Mouse (Mus musculus) gastrocnemius, postnatal 36 days (tissue): ENCODE measurements around the gene Inpp5a. TPM values are rescaled to one million over a fixed set of nuclear protein-coding genes. Genes with fewer than 3 reads are reported as not detected.

ENCODE experiments used
- DNase-seq, 2 experiments: peaks; one replicate each; pipeline ENCODE4 v3.0.0; 2022
- intact Hi-C: fragments of 180-260 bp; cut with DNase I; formaldehyde crosslinking; loops from one replicate; pipeline ENCODE4 v1.15.1; 2025
- total RNA-seq, 2 experiments: library from RNA; stranded (reverse); gene quantifications; 2 replicates each; pipeline ENCODE4 v1.2.3; 2021

Inpp5a gene
- total RNA-seq, 2 experiments from 2014 or later = 61.3 to 72.5 TPM

- no peak for DNase-seq
Observed at GRCm38 (mm10) chr7:139506677-139507412, 117.9 kb downstream of the Inpp5a start.

GRCm38 (mm10) chr7:139508938-139509337 lies 120.0 kb downstream of the Inpp5a start:
- DNase-seq = no peak
- intact Hi-C loops = no loop called here

More at GRCm38 (mm10) chr7:139506677-139507412, 117.9 kb downstream of the Inpp5a start:
- intact Hi-C loops = no loop called here

- intact Hi-C loops = no loop called here
- DNase-seq = no peak
Observed at GRCm38 (mm10) chr7:139515959-139516660, 127.2 kb downstream of the Inpp5a start.

- intact Hi-C loops = no loop called here
- DNase-seq = no peak
Observed at GRCm38 (mm10) chr7:139516661-139517016, 127.7 kb downstream of the Inpp5a start.

GRCm38 (mm10) chr7:139518352-139518751 lies 129.4 kb downstream of the Inpp5a start:
- intact Hi-C loops = no loop called here
- DNase-seq = no peak

- intact Hi-C loops = no loop called here
- DNase-seq = no peak
Observed at GRCm38 (mm10) chr7:139528309-139529076, 139.6 kb downstream of the Inpp5a start.

- DNase-seq = no peak
- intact Hi-C loops = no loop called here
Observed at GRCm38 (mm10) chr7:139529208-139529607, 140.3 kb downstream of the Inpp5a start.

- no peak for DNase-seq
- intact Hi-C loops = no loop called here
Observed at GRCm38 (mm10) chr7:139530591-139531427, 141.9 kb downstream of the Inpp5a start.

GRCm38 (mm10) chr7:139531428-139531801 lies 142.5 kb downstream of the Inpp5a start:
- DNase-seq = no peak
- intact Hi-C loops = no loop called here

- DNase-seq = peak; percentile 23 to 34
- intact Hi-C loops = no loop called here
Observed at GRCm38 (mm10) chr7:139536331-139536730, 147.4 kb downstream of the Inpp5a start.

- no peak for DNase-seq
- intact Hi-C loops = no loop called here
Observed at GRCm38 (mm10) chr7:139536831-139537230, 147.9 kb downstream of the Inpp5a start.

- DNase-seq = no peak
- intact Hi-C loops = no loop called here
Observed at GRCm38 (mm10) chr7:139537831-139538230, 148.9 kb downstream of the Inpp5a start.

- peak; percentile 21 to 30 for DNase-seq
- intact Hi-C loops = no loop called here
Observed at GRCm38 (mm10) chr7:139538541-139538940, 149.6 kb downstream of the Inpp5a start.

- DNase-seq = no peak
- intact Hi-C loops = no loop called here
Observed at GRCm38 (mm10) chr7:139540601-139541000, 151.7 kb downstream of the Inpp5a start.

GRCm38 (mm10) chr7:139541422-139541821 lies 152.5 kb downstream of the Inpp5a start:
- intact Hi-C loops = no loop called here
- no peak for DNase-seq

GRCm38 (mm10) chr7:139544706-139545625 lies 156.1 kb downstream of the Inpp5a start:
- intact Hi-C loops = no loop called here
- DNase-seq = no peak

GRCm38 (mm10) chr7:139547325-139547724 lies 158.4 kb downstream of the Inpp5a start:
- DNase-seq = no peak
- intact Hi-C loops = no loop called here

- intact Hi-C loops = no loop called here
- no peak for DNase-seq
Observed at GRCm38 (mm10) chr7:139550086-139550783, 161.3 kb downstream of the Inpp5a start.

GRCm38 (mm10) chr7:139551519-139551918 lies 162.6 kb downstream of the Inpp5a start:
- DNase-seq = no peak
- intact Hi-C loops = no loop called here
